Mouse (Mus musculus) embryonic stem cell, embryonic (primary cell): ENCODE measurements around the gene Gm5294.

Source experiments
- CTCF ChIA-PET, 4 experiments: fragments of 300-600 bp in 2 of 4; fragments of 350-600 bp in 2 of 4; sonication (Branson Sonifier 250); formaldehyde crosslinking; loops; one replicate each; lab custom pipeline; 2022; ENCODE audit warnings: inconsistent platforms in 2 of 4; lab: Charles Lee
- POLR2A ChIA-PET, 4 experiments: fragments of 300-600 bp in 2 of 4; fragments of 350-600 bp in 2 of 4; sonication (Branson Sonifier 250); formaldehyde crosslinking; loops; one replicate each; lab custom pipeline; 2022; ENCODE audit warnings: antibody characterized with exemption in 4 of 4, inconsistent platforms in 1 of 4; lab: Charles Lee

Gm5294 gene

GRCm38 (mm10) chr5:138840981-138841380 lies 21.1 kb downstream of the Gm5294 start:
- CTCF ChIA-PET: no interaction called here
- POLR2A ChIA-PET: interaction anchor here in 1 of 4 experiments (0.6 kb wide), 1 partner anchor 144 kb away, joined by 4 read pairs; no protein-coding TSS in a partner anchor

GRCm38 (mm10) chr5:138843168-138843824 lies 23.4 kb downstream of the Gm5294 start:
- POLR2A ChIA-PET: no interaction called here

GRCm38 (mm10) chr5:138846506-138846905 lies 26.6 kb downstream of the Gm5294 start:
- ChIA-PET POLR2A (interaction anchor here in 1 of 4 experiments (1.0 to 1.8 kb wide), 2 partner anchors 128 to 145 kb away, joined by 3 to 7 read pairs; no protein-coding TSS in a partner anchor), CTCF (interaction anchor here in 2 of 4 experiments (0.6 to 1.9 kb wide), 5 partner anchors 11 to 507 kb away, joined by 3 to 10 read pairs (median 3); no protein-coding TSS in a partner anchor)

More at GRCm38 (mm10) chr5:138843168-138843824, 23.4 kb downstream of the Gm5294 start:
- CTCF ChIA-PET: interaction anchor here in 2 of 4 experiments (0.6 to 0.7 kb wide), 3 partner anchors 9 to 14 kb away, joined by 3 to 4 read pairs (median 3); no protein-coding TSS in a partner anchor

- ChIA-PET POLR2A (interaction anchor here in 3 of 4 experiments (0.6 to 1.9 kb wide), 4 partner anchors 47 to 301 kb away, joined by 3 to 5 read pairs (median 4); partner anchors contain the start of gene Prkar1b (in 1 of the 3)), CTCF (interaction anchor here (0.6 to 5.7 kb wide), 21 partner anchors 9 to 687 kb away, joined by 3 to 40 read pairs (median 4); partner anchors contain the start of gene Cops6 (in 1 of the 4))
Measured at GRCm38 (mm10) chr5:138848102-138848501, 28.2 kb downstream of the Gm5294 start.

GRCm38 (mm10) chr5:138849682-138850461 lies 30.0 kb downstream of the Gm5294 start:
- ChIA-PET POLR2A (interaction anchor here in 3 of 4 experiments (0.6 to 1.3 kb wide), 12 partner anchors 17 to 1907 kb away, joined by 3 to 5 read pairs (median 3); partner anchors contain the start of genes Get4 (in 1 of the 3) and Pdgfa (in 1 of the 3)), CTCF (interaction anchor here in 3 of 4 experiments (0.5 to 5.7 kb wide), 7 partner anchors 59 to 651 kb away, joined by 3 to 40 read pairs (median 3); no protein-coding TSS in a partner anchor)

- ChIA-PET CTCF (interaction anchor here in 3 of 4 experiments (0.5 to 5.7 kb wide), 6 partner anchors 60 to 236 kb away, joined by 3 to 40 read pairs (median 4); no protein-coding TSS in a partner anchor), POLR2A (interaction anchor here in 3 of 4 experiments (0.6 to 1.3 kb wide), 7 partner anchors 17 to 401 kb away, joined by 3 to 5 read pairs (median 3); partner anchors contain the start of genes Get4 (in 1 of the 3) and Pdgfa (in 1 of the 3))
Measured at GRCm38 (mm10) chr5:138850462-138850844, 30.6 kb downstream of the Gm5294 start.

- ChIA-PET CTCF (interaction anchor here in 2 of 4 experiments (0.8 to 5.7 kb wide), 3 partner anchors 183 to 237 kb away, joined by 3 to 40 read pairs (median 6); no protein-coding TSS in a partner anchor), POLR2A (interaction anchor here in 1 of 4 experiments (0.6 to 0.7 kb wide), 3 partner anchors 29 to 512 kb away, joined by 3 to 4 read pairs (median 3); no protein-coding TSS in a partner anchor)
Measured at GRCm38 (mm10) chr5:138851296-138851780, 31.5 kb downstream of the Gm5294 start.

- ChIA-PET POLR2A (interaction anchor here in 1 of 4 experiments (0.6 kb wide), 1 partner anchor 29 kb away, joined by 4 read pairs; no protein-coding TSS in a partner anchor), CTCF (interaction anchor here in 1 of 4 experiments (1.7 to 5.7 kb wide), 2 partner anchors 182 to 234 kb away, joined by 6 to 40 read pairs; no protein-coding TSS in a partner anchor)
Measured at GRCm38 (mm10) chr5:138852151-138852550, 32.3 kb downstream of the Gm5294 start.

GRCm38 (mm10) chr5:138853349-138853748 lies 33.5 kb downstream of the Gm5294 start:
- CTCF ChIA-PET: interaction anchor here in 2 of 4 experiments (0.5 to 2.6 kb wide), 3 partner anchors 154 to 275 kb away, joined by 3 to 8 read pairs (median 5); no protein-coding TSS in a partner anchor
- POLR2A ChIA-PET: no interaction called here

- POLR2A ChIA-PET: interaction anchor here in 3 of 4 experiments (0.5 to 2.1 kb wide), 6 partner anchors 118 to 593 kb away, joined by 3 to 6 read pairs (median 4); partner anchors contain the start of gene Pdgfa (in 1 of the 3)
- CTCF ChIA-PET: interaction anchor here (0.5 to 4.2 kb wide), 44 partner anchors 8 to 477 kb away, joined by 3 to 48 read pairs (median 4); partner anchors contain the start of genes Pdgfa (in 1 of the 4) and Sun1 (in 1 of the 4)
Measured at GRCm38 (mm10) chr5:138857010-138857617, 37.2 kb downstream of the Gm5294 start.

- ChIA-PET CTCF (interaction anchor here (0.5 to 4.2 kb wide), 40 partner anchors 8 to 1061 kb away, joined by 3 to 48 read pairs (median 4); partner anchors contain the start of gene Pdgfa (in 1 of the 4)), POLR2A (interaction anchor here in 3 of 4 experiments (0.6 to 2.1 kb wide), 7 partner anchors 118 to 227 kb away, joined by 3 to 6 read pairs (median 4); partner anchors contain the start of gene Pdgfa (in 1 of the 3))
Measured at GRCm38 (mm10) chr5:138857811-138858251, 38.0 kb downstream of the Gm5294 start.

- CTCF ChIA-PET: interaction anchor here in 2 of 4 experiments (2.0 to 2.1 kb wide), 2 partner anchors 221 to 222 kb away, joined by 4 to 5 read pairs; no protein-coding TSS in a partner anchor
- POLR2A ChIA-PET: no interaction called here
Measured at GRCm38 (mm10) chr5:138863681-138864146, 43.8 kb downstream of the Gm5294 start.

- CTCF ChIA-PET: interaction anchor here in 1 of 4 experiments (2.0 kb wide), 1 partner anchor 221 kb away, joined by 5 read pairs; no protein-coding TSS in a partner anchor
- POLR2A ChIA-PET: no interaction called here
Measured at GRCm38 (mm10) chr5:138864166-138864565, 44.3 kb downstream of the Gm5294 start.

GRCm38 (mm10) chr5:138864880-138865279 lies 45.0 kb downstream of the Gm5294 start:
- ChIA-PET CTCF (interaction anchor here in 1 of 4 experiments (0.6 kb wide), 1 partner anchor 264 kb away, joined by 4 read pairs; no protein-coding TSS in a partner anchor), POLR2A (no interaction called here)

- ChIA-PET POLR2A (no interaction called here), CTCF (interaction anchor here in 2 of 4 experiments (0.6 to 0.9 kb wide), 2 partner anchors 8 to 263 kb away, joined by 4 read pairs; no protein-coding TSS in a partner anchor)
Measured at GRCm38 (mm10) chr5:138865637-138866036, 45.8 kb downstream of the Gm5294 start.
